Mouse (Mus musculus) left cerebral cortex, postnatal 36 days (tissue): ENCODE measurements around the gene Htr7. TPM values are rescaled to one million over a fixed set of nuclear protein-coding genes. Genes with fewer than 3 reads are reported as not detected.
A peak's percentile ranks its signal among the peaks of the same experiment; 100 is the strongest.

Experiments used
- DNase-seq, 2 experiments: peaks; one replicate each; pipeline ENCODE4 v3.0.0; 2021 to 2022; ENCODE audit warnings: low spot score in 2 of 2, mixed read lengths in 1 of 2
- intact Hi-C: fragments of 180-260 bp; cut with DNase I; formaldehyde crosslinking; loops from one replicate; pipeline ENCODE4 v1.15.1; 2025
- total RNA-seq, 2 experiments: library from RNA; stranded (reverse); gene quantifications; 2 replicates each; pipeline ENCODE4 v1.2.3; 2021

The Htr7 gene
- 10 to 100 TPM; 12.4 to 12.6 TPM for total RNA-seq

GRCm38 (mm10) chr19:36057231-36057811 lies at the start of gene Htr7:
Gene Htr7, minus strand, starts transcription at chr19:36057507.
- peak; percentile 25 to 64 for DNase-seq
- intact Hi-C loops: loop anchor here (5.0 to 10.0 kb wide), 2 partner anchors 560 to 643 kb away; no protein-coding TSS in a partner anchor

- intact Hi-C loops: no loop called here
- no peak for DNase-seq
Measured at GRCm38 (mm10) chr19:36103909-36104308, 46.6 kb upstream of the Htr7 start.

GRCm38 (mm10) chr19:36098916-36099315 lies 41.6 kb upstream of the Htr7 start:
- intact Hi-C loops: no loop called here

DNA sequence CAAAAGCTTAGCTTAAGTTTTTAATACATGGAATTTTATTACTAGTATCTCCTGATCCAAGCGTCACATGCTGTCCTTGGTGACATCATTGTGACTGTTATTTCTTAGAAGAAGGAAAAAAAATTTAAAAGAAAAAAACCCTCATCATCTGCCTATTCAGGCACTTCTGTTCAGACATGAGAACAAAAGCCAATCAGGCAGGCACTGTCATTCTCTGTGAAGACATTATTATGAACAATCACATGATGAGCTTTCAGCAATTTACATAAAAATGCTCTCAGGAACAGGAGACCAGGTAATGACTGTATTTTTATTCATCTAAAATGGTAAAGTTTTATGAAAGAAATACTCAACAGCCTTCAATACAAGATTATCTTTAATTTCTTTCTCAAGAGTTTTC lies 41.0 kb upstream of the Htr7 start:
- intact Hi-C loops: no loop called here
- DNase-seq: no peak

More at GRCm38 (mm10) chr19:36098916-36099315, 41.6 kb upstream of the Htr7 start:
- no peak for DNase-seq

- intact Hi-C loops: no loop called here
- DNase-seq: no peak
Measured at GRCm38 (mm10) chr19:36097194-36097593, 39.9 kb upstream of the Htr7 start.

DNA sequence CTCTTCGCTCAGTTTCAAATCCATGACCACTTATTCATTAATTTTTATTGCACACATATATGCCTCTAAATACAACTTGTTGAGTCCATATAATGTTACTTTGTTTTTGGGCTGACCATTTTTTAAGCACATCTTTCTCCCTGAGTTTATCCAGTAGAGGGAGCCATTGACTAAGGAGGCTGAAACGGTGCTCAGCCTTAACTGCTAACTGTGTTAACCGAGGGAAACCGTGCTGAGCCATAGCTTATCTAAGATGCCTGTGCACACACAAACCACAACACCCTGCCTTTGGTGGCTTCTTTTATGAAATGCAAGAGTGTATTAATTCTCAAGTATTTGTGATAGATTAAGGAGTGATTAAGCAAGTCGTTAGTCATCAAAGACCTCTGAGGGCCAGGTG lies 33.5 kb upstream of the Htr7 start:
- intact Hi-C loops: no loop called here
- no peak for DNase-seq

GRCm38 (mm10) chr19:36083262-36084225 lies 26.2 kb upstream of the Htr7 start, which contains the start of gene Rpp30:
Gene Rpp30, plus strand, starts transcription at chr19:36083716.
- intact Hi-C loops: loop anchor here (1.0 kb wide), 1 partner anchor 1090 kb away; no protein-coding TSS in a partner anchor
- peak; percentile 81 to 83 for DNase-seq

DNA sequence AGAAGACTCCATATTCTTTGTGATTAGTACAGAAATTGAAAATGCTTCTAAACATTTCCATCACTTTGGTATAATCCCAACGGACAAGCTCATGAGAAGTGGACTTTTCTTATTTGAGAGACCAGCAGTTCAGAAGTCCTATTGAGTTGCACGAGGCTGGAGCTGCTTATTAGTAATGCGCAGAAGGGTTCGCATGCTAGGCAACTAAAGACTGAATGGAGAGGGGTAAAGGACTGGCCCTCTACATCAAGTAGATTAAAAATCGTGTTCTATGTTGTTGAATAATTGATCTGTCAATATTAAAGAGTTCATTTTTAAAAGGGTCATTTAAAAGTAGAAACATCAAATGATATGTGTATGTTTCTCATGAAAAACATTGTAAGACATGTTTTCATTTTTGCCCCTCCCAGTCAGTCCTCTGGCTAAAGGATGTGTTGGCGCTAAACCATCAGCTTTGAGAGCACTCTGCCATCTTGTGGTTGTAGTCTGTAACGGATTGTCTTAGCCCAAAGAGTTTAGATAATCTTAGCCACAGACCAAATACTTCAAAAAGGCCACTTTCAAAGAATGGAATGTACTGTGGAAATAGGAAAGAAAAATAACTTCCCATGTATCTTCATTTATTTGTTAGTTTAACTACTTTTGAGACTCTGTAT lies 25.4 kb upstream of the Htr7 start:
- intact Hi-C loops: loop anchor here (1.0 kb wide), 1 partner anchor 1089 kb away; no protein-coding TSS in a partner anchor
- peak in 1 of 2 experiments; percentile 6 for DNase-seq

- intact Hi-C loops: loop anchor here (2.0 to 10.0 kb wide), 3 partner anchors 936 to 1398 kb away; no protein-coding TSS in a partner anchor
- DNase-seq: no peak
Measured at GRCm38 (mm10) chr19:36062801-36063529, 5.7 kb upstream of the Htr7 start.

- DNase-seq: peak in 1 of 2 experiments; percentile 17
- intact Hi-C loops: loop anchor here (5.0 to 10.0 kb wide), 2 partner anchors 559 to 642 kb away; no protein-coding TSS in a partner anchor
Measured at GRCm38 (mm10) chr19:36056502-36057221, 645 bp downstream of the Htr7 start.

- no peak for DNase-seq
- intact Hi-C loops: no loop called here
Measured at GRCm38 (mm10) chr19:36046046-36046445, 11.3 kb downstream of the Htr7 start.

- DNase-seq: no peak
- intact Hi-C loops: no loop called here
Measured at GRCm38 (mm10) chr19:36014836-36015235, 42.5 kb downstream of the Htr7 start.

- intact Hi-C loops: no loop called here
- DNase-seq: no peak
Measured at GRCm38 (mm10) chr19:36006277-36006676, 51.0 kb downstream of the Htr7 start.

- DNase-seq: no peak
- intact Hi-C loops: no loop called here
Measured at GRCm38 (mm10) chr19:36004961-36005360, 52.3 kb downstream of the Htr7 start.

GRCm38 (mm10) chr19:36002476-36003445 lies 54.5 kb downstream of the Htr7 start:
- intact Hi-C loops: no loop called here
- peak in 1 of 2 experiments; percentile 27 for DNase-seq

- no peak for DNase-seq
- intact Hi-C loops: no loop called here
Measured at GRCm38 (mm10) chr19:36001512-36001911, 55.8 kb downstream of the Htr7 start.

GRCm38 (mm10) chr19:36000955-36001354 lies 56.4 kb downstream of the Htr7 start:
- intact Hi-C loops: no loop called here
- DNase-seq: no peak
